Mouse (Mus musculus): Measurements from ENCODE around the gene Tns1.

GRCm38 (mm10) chr1:73927819-73928218 lies 196.4 kb downstream of the Tns1 start:
- TF ChIP-seq EP300 (optimal IDR thresholded peaks at IDR 0.05) (no peak), CTCF (IDR thresholded peaks at IDR 0.05; ENCODE audit: low read depth) (no peak)
